Mouse (Mus musculus) kidney, embryonic 14.5 days (tissue): ENCODE data around the gene Ppm1f. TPM values are rescaled to one million over a fixed set of nuclear protein-coding genes. Genes with fewer than 3 reads are reported as not detected.
A peak's percentile ranks its signal among the peaks of the same experiment; 100 is the strongest.

ENCODE experiments used
- ATAC-seq: fragments of 200-750 bp; cut with Nextera tagmentation; 2 replicates; pipeline ENCODE4 v1.8.0; 2017; ENCODE audit warnings: moderate number of reproducible peaks, mild to moderate bottlenecking, moderate TSS enrichment, moderate library complexity; ENCODE audit not compliant: low FRiP score, low TSS enrichment
- H3K27ac ChIP-seq: fragments of 300-500 bp; sonication (generic); 2 replicates; pipeline ENCODE4 v1.5.1; 2014; ENCODE audit warnings: low read depth, mild to moderate bottlenecking, low read length, moderate library complexity, mixed read lengths
- H3K27me3 ChIP-seq: fragments of 300-500 bp; sonication (generic); 2 replicates; pipeline ENCODE4 v1.6.1; 2014; ENCODE audit warnings: mild to moderate bottlenecking, low read length; ENCODE audit not compliant: control insufficient read depth, insufficient read depth
- H3K36me3 ChIP-seq: fragments of 300-500 bp; sonication (generic); 2 replicates; pipeline ENCODE4 v1.6.1; 2014; ENCODE audit warnings: low read length, mixed read lengths; ENCODE audit not compliant: control insufficient read depth, insufficient read depth
- H3K4me1 ChIP-seq: fragments of 300-500 bp; sonication (generic); 2 replicates; pipeline ENCODE4 v1.6.1; 2014; ENCODE audit warnings: low read length, mixed read lengths; ENCODE audit not compliant: control insufficient read depth, insufficient read depth
- H3K4me2 ChIP-seq: fragments of 300-500 bp; sonication (generic); replicated peaks from 2 replicates; pipeline ENCODE4 v1.6.1; 2014; ENCODE audit warnings: low read depth, mild to moderate bottlenecking, low read length
- H3K4me3 ChIP-seq: fragments of 300-500 bp; sonication (generic); 2 replicates; pipeline ENCODE4 v1.5.1; 2014; ENCODE audit warnings: mild to moderate bottlenecking, low read length
- H3K9ac ChIP-seq: fragments of 300-500 bp; sonication (generic); 2 replicates; pipeline ENCODE4 v1.6.1; 2014; ENCODE audit warnings: low read depth, mild to moderate bottlenecking, low read length, moderate library complexity
- H3K9me3 ChIP-seq: fragments of 300-500 bp; sonication (generic); 2 replicates; pipeline ENCODE4 v1.6.1; 2016; ENCODE audit warnings: low read length; ENCODE audit not compliant: control insufficient read depth
- WGBS: fragments of 180-500 bp; shearing (Covaris S2); extraction: QIAGEN DNeasy Blood & Tissue Kit; methylation state at CpG from one replicate; pipeline ENCODE4 v1.1.7; 2014; 5-methylcytosine and 5-hydroxymethylcytosine counted together
- polyA plus RNA-seq: library from polyadenylated mRNA; unstranded; fragments of >200 nt; fragmentation: Nextera tagmentation; extraction: Ambion mirVana; gene quantifications from 2 replicates; pipeline ENCODE4 v1.2.1, GENCODE M21; 2014

Gene Ppm1f
- polyA plus RNA-seq, 1 experiment from 2014 or later, result 21.3 TPM

DNA sequence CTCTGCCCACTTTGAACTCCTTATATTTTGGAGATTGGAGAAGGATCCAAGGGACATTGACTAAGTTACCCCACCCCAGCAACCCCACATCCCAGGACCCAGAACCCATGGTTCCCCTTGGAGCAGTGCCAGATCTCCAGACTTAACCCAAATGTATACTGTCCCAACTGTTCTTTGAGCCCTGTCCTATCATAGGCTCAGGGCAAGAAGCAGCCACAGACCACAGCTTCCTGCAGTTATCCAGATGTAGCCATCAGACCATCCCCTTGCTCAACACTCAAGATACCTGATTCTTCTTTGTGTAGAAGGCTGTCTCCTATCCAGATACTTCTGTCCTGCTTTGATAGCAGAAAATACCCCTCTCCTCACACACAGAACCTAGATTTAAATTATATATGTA, 31.1 kb upstream of the Ppm1f start:
- Histone ChIP-seq H3K9me3 (no peaks in the 10 kb centered on the region), H3K27ac (no peak overlapping the region), H3K36me3 (no peaks in the 10 kb centered on the region), H3K27me3 (no peaks in the 10 kb centered on the region), H3K4me2 (no peak overlapping the region), H3K9ac (no peak overlapping the region), H3K4me1 (no peaks in the 10 kb centered on the region), H3K4me3 (no peak overlapping the region)
- ATAC-seq, result no peak

DNA sequence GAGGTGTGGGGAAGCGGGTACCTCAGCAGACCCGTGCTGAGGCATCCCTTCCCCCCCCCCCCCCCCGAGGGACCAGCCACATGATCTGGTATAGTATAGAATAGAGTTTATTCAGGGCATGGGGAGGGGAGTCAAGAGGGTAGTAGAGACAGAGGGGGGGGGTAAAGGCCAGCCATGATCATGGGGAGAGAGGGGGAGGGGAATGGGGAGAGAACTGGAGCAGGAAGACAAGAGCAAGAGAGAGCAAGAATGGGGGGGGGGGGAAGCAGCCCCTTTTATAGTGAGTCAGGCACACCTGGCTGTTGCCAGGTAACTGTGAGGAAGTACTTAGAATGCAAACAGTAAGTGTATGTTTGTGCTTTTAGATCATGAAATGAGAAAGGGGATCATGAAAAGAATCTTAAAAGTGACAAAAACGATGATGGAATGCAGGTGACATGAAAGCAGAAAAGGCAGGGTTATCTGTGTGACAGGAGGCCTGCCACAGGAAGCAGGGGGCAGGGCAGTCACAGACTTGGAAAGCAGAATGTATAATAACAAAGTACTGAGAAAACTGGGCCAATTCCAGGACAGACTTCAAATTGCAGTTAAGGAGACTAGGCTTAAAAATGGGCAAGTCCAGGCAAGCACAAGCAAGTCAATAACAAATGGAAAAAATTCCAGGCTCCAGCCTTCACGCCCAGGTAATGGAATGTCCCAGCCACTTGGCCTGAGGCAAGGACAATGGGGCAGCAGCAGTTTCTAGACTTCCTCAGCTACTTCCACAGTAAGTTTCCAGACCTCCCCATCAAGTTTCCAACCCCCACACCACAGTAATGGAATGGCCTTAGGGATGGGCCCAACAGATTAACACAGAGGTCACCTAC, 30.3 kb upstream of the Ppm1f start:
- no peaks in the 10 kb centered on the region for H3K36me3 ChIP-seq
- H3K4me3 ChIP-seq, result no peak overlapping the region
- no peak overlapping the region for H3K27ac ChIP-seq
- no peak for ATAC-seq
- no peaks in the 10 kb centered on the region for H3K4me1 ChIP-seq
- H3K9me3 ChIP-seq, result no peaks in the 10 kb centered on the region
- no peaks in the 10 kb centered on the region for H3K27me3 ChIP-seq
- 36% methylated on average over 5 of the region's 5 CpGs for WGBS
- no peak overlapping the region for H3K9ac ChIP-seq
- H3K4me2 ChIP-seq, result no peak overlapping the region

DNA sequence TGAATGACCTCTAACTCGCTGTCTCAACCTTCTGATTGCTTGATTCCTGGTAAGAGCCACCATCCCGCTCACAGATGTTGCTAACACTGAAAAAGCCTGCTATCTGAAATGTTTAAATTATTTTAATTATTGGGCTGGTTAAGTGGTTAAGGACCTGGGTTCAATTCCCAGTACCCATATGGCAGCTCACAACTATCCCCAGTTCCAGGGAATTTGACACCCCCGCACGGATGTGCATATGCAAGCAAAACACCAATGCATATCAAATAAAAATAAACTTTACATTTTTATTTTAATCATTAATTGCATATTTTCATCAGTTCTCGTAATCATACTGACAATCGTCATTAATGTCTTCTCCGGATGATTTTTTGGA, 26.0 kb upstream of the Ppm1f start:
- WGBS, result 35% methylated on average over 7 of the region's 7 CpGs
- ATAC-seq, result peak; percentile 51

DNA sequence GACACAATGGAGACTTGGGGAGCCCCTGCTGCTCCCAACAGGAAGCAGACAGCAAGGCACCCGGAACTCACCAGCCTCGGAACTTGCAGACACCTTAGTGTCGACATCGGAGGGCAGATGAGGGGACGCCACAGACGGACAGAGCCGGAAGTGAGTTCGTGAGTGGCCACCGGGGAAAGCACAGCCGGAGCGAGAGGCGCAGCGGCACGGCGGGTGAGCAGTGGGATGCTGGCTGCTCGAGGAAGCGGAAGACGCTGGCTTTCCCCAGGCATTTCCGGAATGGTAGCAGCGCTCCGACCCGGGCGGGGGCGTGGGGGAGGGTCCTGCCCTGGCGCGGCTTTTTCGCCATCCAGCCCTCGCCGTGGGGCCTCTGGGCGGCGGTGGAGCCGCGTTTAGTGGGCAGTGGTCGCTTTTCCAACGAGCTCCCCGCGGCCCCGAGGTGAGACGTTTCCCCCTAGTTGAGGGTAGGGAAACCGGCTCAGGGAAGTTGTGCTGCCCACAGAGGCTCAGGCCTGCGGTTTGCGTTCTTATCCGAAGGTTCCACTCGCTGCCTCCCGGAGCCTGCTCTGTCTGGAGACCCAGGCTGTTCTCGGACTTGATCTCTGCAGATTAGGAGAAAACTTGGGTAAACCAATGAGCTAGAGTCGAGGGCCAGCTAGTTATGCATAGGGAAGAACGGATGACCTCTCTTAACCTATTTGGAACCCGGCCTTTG, 25.5 kb upstream of the Ppm1f start, which contains the start of the genes Top3b and Vpreb1:
Gene Top3b (plus strand): TSS at position 120 of the 715 bp plus-strand sequence.
Gene Vpreb1 (minus strand): TSS at position 227 of the 715 bp plus-strand sequence.
- ATAC-seq, result peak; percentile 97
- Histone ChIP-seq H3K9me3 (peaks cover under 1% of the 10 kb centered on the region; the same call in 1 of the 2 replicates), H3K27me3 (no peaks in the 10 kb centered on the region), H3K9ac (peak within 1 kb of the TSS; percentile 92), H3K36me3 (peaks cover 6% of the 10 kb centered on the region), H3K4me3 (peak within 1 kb of the TSS; percentile 82), H3K4me2 (peak within 1 kb of the TSS; percentile 72), H3K4me1 (peaks cover 3% of the 10 kb centered on the region; the same call in 1 of the 2 replicates), H3K27ac (peak within 1 kb of the TSS; percentile 97)
- 1% methylated on average over 49 of the region's 49 CpGs for WGBS

More for the DNA sequence above, 26.0 kb upstream of the Ppm1f start:
- Histone ChIP-seq H3K9ac (no peak overlapping the region), H3K4me1 (peaks cover 3% of the 10 kb centered on the region; the same call in 1 of the 2 replicates), H3K36me3 (peaks cover 4% of the 10 kb centered on the region; the same call in 1 of the 2 replicates), H3K27ac (no peak overlapping the region), H3K9me3 (no peaks in the 10 kb centered on the region), H3K27me3 (no peaks in the 10 kb centered on the region), H3K4me2 (peak overlapping the region; percentile 72), H3K4me3 (peak overlapping the region; percentile 82)

- Histone ChIP-seq H3K4me3 (no peak overlapping the region), H3K27ac (no peak overlapping the region), H3K36me3 (peaks cover 84% of the 10 kb centered on the region), H3K9me3 (peaks cover 6% of the 10 kb centered on the region), H3K4me2 (no peak overlapping the region), H3K27me3 (no peaks in the 10 kb centered on the region), H3K9ac (no peak overlapping the region), H3K4me1 (no peaks in the 10 kb centered on the region)
- no peak for ATAC-seq
- WGBS, result 89% methylated on average over 5 of the region's 5 CpGs
Measured at GRCm38 (mm10) chr16:16879025-16879424, 17.2 kb upstream of the Ppm1f start.

- H3K4me1 ChIP-seq, result no peaks in the 10 kb centered on the region
- no peak overlapping the region for H3K9ac ChIP-seq
- H3K4me3 ChIP-seq, result no peak overlapping the region
- H3K36me3 ChIP-seq, result peaks cover 99% of the 10 kb centered on the region
- no peak overlapping the region for H3K4me2 ChIP-seq
- no peaks in the 10 kb centered on the region for H3K27me3 ChIP-seq
- no peak overlapping the region for H3K27ac ChIP-seq
- 89% methylated on average over 1 of the region's 1 CpGs for WGBS
- no peaks in the 10 kb centered on the region for H3K9me3 ChIP-seq
- no peak for ATAC-seq
Measured at GRCm38 (mm10) chr16:16888341-16888740, 7.9 kb upstream of the Ppm1f start.

- no peak overlapping the region for H3K4me3 ChIP-seq
- H3K9ac ChIP-seq, result no peak overlapping the region
- no peaks in the 10 kb centered on the region for H3K9me3 ChIP-seq
- ATAC-seq, result no peak
- no peaks in the 10 kb centered on the region for H3K27me3 ChIP-seq
- peaks cover 66% of the 10 kb centered on the region for H3K36me3 ChIP-seq
- no peak overlapping the region for H3K27ac ChIP-seq
- no peaks in the 10 kb centered on the region for H3K4me1 ChIP-seq
- 93% methylated on average over 7 of the region's 7 CpGs for WGBS
- H3K4me2 ChIP-seq, result no peak overlapping the region
Measured at GRCm38 (mm10) chr16:16892366-16892765, 3.9 kb upstream of the Ppm1f start.

GRCm38 (mm10) chr16:16896015-16896381, 271 bp upstream of the Ppm1f start:
- H3K4me2 ChIP-seq, result peak overlapping the region; percentile 77; the same call in 1 of the 2 replicates
- no peak overlapping the region for H3K27ac ChIP-seq
- peak overlapping the region; percentile 71; the same call in 1 of the 2 replicates for H3K9ac ChIP-seq
- no peak for ATAC-seq
- WGBS, result 19% methylated on average over 4 of the region's 4 CpGs
- H3K27me3 ChIP-seq, result no peaks in the 10 kb centered on the region
- no peaks in the 10 kb centered on the region for H3K9me3 ChIP-seq
- H3K4me1 ChIP-seq, result no peaks in the 10 kb centered on the region
- peaks cover 30% of the 10 kb centered on the region for H3K36me3 ChIP-seq
- peak overlapping the region; percentile 63; the same call in 1 of the 2 replicates for H3K4me3 ChIP-seq
